Mouse (Mus musculus): ENCODE results near the gene Faap100.
A peak's percentile ranks its signal among the peaks of the same experiment; 100 is the strongest.
"Not testable (repeated sequence)": the region's sequence is repeated elsewhere in the genome, so short reads cannot be mapped to it uniquely, and the experiment has no call there.

Gene Faap100

DNA sequence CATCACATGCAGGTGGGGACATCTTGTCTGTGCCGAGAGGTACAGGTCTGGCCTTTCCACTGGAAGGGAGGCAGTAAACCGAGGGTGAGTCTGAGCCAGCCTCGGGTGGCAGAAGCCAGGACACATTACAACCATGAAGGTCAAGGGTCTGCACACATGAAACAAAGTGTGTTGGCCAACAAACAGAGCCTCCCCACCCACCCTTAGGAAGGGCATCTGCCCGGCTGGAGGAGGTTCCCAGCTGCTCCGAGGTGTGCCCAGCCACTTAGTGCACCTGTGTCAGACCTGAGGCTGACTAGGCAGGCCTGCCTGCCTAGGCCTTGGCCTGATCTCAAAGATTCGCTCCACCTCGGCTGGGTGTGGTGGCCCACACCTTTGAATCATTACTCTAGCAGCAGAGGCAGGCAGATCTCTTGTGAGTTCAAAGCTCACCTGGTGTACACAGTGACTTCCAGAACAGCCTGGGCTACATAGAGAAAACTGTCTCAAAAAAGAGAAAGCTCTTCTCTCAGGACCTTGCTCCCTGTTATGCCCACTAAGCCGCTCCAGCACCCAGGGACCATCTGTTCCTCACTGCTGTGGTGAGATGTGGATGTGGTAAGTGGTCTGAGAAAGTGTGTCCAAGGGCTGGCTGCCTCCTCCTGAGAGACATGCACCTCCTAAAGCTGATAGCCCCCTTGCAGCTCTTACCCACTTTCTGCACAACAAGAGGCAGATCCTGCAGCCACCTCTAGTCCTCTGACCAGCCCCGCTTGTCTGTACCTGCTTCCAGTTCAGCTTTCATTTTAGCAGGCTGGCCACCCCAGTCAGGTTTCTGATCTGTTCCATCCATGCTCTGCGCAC, 27.1 kb downstream of the Faap100 start:
- no peak for DNase-seq (ENCODE audit: low read depth, low spot score)

GRCm38 (mm10) chr11:120350711-120351110, 27.9 kb downstream of the Faap100 start:
- DNase-seq (ENCODE audit: low read depth, low spot score), result no peak

DNA sequence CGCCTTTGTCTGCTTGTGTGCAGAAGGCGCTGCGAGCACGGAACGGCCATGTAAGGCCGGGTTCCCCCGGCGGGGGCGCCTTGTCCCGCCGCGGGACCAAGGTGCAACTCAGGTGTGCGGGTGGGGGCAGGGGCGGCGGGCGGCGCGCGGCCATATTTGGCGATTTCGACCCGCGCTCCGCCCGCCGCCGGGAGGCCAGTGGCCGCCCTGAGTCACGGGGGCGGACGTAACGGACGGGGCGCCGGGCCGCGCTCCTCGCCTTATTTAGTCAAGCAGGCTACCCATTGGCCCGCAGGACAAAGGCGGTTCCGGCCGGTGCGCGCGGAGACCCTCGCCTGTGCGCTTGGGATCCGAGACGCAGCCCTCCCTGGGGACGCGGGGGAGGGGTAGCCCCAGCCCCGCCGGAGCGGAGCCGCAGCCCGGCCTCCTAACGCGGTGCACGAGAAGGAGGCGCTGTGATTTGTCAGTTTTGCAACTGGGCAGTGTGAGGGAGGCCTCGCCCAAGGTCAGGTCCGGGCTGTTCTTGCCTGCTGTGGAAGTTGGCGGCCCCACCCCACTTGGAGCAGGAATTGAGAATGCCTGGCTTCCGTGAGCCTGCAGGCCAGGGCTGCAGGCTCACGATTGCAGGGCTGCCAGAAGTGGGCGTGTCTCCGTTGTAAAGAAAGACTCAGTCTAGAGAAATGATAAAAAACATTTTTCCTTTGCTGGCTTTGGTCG, 28.4 kb downstream of the Faap100 start:
- DNase-seq (ENCODE audit: low read depth, low spot score), result no peak

GRCm38 (mm10) chr11:120349371-120349985, 29.1 kb downstream of the Faap100 start:
- DNase-seq (ENCODE audit: low read depth, low spot score), result no peak

GRCm38 (mm10) chr11:120348684-120349370, 29.7 kb downstream of the Faap100 start:
- no peak for DNase-seq (ENCODE audit: low read depth, low spot score)

GRCm38 (mm10) chr11:120347791-120348683, 30.5 kb downstream of the Faap100 start, which contains the start of gene Actg1:
Gene Actg1 (minus strand): TSS chr11:120348542.
- DNase-seq (ENCODE audit: low read depth, low spot score), result peak; percentile 82

DNA sequence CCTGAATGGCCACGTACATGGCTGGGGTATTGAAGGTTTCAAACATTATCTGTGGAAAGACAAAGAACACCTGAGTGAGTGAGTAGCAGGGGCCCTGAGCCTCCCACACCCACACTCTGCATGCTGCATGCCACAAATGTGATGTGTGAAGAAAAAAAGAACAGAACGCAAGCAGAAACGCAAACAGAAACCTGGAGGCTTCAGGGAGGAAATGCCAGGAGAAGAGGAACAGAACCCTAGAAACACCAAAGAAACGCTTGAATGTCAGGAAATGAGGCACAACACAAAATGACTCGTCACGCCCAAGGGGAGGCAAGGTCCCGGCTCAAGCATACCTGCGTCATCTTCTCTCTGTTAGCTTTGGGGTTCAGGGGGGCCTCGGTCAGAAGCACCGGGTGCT, 31.3 kb downstream of the Faap100 start:
- DNase-seq (ENCODE audit: low read depth, low spot score), result no peak

- DNase-seq (ENCODE audit: low read depth, low spot score), result not testable (repeated sequence)
These were observed 32.1 kb downstream of the Faap100 start for GRCm38 (mm10) chr11:120346383-120347034.

GRCm38 (mm10) chr11:120345067-120345681, 33.4 kb downstream of the Faap100 start:
- DNase-seq (ENCODE audit: low read depth, low spot score), result no peak

DNA sequence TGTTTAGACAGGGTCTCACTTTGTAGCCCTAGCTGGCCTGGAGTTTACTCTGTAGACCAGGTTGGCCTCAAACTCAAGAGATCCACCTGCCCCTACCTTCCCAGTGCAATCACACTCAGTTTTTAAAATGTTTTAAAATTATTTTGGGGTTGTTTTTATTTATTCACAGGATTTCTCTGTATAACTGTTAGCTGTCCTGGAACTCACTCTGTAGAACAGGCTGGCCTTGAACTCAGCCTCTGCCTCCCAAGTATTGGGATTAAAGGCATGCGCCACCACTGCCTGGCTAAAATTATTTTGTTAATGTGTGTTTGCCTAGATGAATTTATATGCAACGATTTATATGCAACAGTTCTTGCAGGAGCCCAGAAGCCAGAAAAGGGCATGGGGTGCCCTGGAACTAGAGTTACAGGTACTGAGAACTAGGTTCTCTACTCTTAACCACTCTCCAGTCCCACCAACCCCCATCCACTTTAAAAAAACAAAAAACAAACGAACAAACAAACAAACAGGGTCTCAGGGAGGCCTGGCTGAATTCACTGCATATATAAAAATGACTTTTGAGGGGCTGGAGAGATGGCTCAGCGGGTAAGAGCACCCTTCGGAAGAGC, 34.1 kb downstream of the Faap100 start:
- DNase-seq (ENCODE audit: low read depth, low spot score), result no peak

GRCm38 (mm10) chr11:120343519-120344309, 34.9 kb downstream of the Faap100 start:
- DNase-seq (ENCODE audit: low read depth, low spot score), result no peak

DNA sequence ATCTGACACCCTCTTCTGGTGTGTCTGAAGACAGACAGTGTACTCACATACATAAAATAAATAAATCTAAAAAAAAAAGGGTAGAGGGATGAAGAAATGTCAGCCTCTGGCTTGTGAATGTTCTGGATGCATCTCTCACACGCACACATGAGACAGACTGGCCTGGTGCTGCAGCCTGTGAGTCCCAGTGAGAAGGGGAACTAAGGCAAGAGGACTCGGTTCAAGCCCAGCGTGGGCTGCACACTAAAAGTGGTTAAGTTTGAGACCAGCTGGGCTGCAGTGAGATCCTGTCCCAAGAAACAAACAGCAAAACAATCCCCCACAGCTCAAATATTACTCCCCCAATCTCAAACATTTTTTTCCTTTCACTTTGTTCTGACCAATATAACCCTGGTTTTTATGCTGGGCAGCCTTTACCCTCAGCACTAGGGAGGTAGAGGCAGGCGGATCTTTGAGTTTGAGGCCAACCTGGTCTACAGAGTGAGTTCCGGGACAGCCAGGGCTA, 35.9 kb downstream of the Faap100 start:
- no peak for DNase-seq (ENCODE audit: low read depth, low spot score)

DNA sequence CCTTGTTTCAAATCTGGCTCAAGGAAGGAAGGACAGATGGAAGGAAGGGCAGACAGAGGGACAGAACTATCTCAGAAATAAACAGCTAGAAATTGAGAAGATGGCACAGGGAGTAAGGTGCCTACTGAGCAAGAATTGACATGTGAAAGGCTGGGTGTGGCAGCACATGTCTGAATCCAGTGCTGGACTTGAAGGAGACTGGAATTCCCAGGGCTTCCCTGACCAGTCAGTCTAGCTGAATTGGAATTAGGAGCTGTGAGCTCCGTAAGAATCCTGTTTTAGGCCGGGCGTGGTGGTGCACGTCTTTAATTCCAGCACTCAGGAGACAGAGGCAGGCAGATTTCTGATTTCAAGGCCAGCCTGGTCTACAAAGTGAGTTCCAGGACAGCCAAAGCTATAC, 36.9 kb downstream of the Faap100 start:
- no peak for DNase-seq (ENCODE audit: low read depth, low spot score)

GRCm38 (mm10) chr11:120339978-120340513, 38.5 kb downstream of the Faap100 start:
- no peak for DNase-seq (ENCODE audit: low read depth, low spot score)

DNA sequence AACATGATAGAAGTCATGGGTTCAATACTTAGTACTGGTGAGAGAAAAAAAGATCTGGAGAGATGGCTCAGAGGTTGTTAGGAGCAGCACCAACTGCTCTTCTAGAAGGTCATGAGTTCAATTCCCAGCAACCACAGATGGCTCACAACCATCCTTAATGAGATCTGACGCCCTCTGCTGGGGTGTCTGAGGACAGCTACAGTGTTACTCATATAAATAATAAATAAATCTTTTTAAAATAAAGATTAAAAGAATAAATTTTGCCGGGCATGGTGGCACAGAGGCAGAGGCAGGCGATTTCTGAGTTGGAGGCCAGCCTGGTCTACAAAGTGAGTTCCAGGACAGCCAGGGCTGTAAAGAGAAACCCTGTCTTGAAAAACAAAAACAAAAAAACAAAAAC, 39.8 kb downstream of the Faap100 start:
- DNase-seq (ENCODE audit: low read depth, low spot score), result no peak

DNA sequence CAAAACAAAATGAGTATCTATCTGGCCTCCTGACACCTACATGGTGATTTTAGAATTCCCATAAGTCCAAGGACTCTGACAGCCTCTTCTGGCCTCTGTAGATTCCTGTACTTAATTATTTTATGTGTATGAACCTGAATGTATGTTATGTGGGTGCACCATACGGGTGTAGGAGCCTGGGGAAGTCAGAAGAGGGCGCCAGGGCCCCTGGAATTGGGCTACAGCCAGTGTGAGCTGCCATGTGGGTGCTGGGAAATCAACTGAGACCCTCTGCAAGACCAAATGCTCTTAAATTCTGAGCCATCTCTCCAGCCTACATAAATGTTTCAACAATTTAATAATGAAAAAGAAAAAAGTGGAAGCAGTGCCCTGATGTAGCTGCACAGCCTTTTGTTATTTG, 41.1 kb downstream of the Faap100 start:
- no peak for DNase-seq (ENCODE audit: low read depth, low spot score)

DNA sequence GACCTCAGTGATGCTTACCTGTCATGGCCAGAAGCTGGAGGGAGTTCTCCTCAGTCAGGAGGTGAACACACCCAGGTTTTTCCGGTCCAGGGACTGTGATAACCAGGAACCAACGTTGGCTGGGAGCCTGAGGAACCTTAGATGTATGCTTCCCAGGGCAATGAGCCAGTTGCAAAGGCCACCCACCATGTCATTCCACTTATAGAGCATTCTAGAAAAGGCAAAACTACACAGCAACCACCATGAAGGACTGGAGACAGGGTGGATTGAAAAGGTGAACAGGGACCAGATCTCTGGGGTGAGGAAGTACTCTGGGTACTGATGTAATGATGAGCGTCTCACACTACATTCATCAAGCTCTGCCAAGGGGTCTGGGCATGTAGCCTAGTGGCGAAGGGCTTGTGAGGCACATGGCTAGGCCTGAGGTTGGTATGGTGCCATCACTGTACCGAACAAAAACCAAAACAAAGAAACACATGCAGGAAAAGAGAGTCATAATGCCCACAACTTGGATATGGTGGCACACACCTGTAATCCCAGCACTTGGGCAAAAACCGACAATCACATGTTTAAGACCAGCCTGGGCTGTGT, 43.0 kb downstream of the Faap100 start:
- no peak for DNase-seq (ENCODE audit: low read depth, low spot score)

DNA sequence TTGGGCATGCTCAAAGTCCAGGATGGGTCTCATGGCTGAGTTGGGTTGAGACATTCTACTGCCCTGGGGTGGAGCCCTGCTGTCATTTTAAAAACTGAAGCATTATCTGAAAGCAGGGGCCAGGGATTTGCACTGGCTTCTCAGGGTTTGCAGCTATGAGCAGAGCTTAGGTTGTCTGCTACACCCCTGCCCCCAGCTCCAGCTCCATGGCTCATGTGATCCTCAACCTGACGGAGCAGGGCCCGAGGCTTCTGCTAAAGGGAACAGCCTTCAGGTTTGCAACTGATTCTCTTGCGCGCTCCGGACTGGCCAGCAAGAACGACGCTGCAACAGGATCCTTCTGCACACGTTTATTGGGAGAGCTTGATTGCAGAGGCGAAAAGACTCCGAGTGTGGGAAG, 58.4 kb downstream of the Faap100 start:
- DNase-seq (ENCODE audit: low read depth, low spot score), result no peak

All from retina, adult 2 months (tissue).